Mouse (Mus musculus) kidney, embryonic 14.5 days (tissue): ENCODE data around the gene Papss1. TPM values are rescaled to one million over a fixed set of nuclear protein-coding genes. Genes with fewer than 3 reads are reported as not detected.

Source experiments
- ATAC-seq: fragments of 200-750 bp; cut with Nextera tagmentation; 2 replicates; pipeline ENCODE4 v1.8.0; 2017; ENCODE audit warnings: moderate number of reproducible peaks, mild to moderate bottlenecking, moderate TSS enrichment, moderate library complexity; ENCODE audit not compliant: low FRiP score, low TSS enrichment
- H3K27ac ChIP-seq: fragments of 300-500 bp; sonication (generic); 2 replicates; pipeline ENCODE4 v1.5.1; 2014; ENCODE audit warnings: low read depth, mild to moderate bottlenecking, low read length, moderate library complexity, mixed read lengths
- H3K27me3 ChIP-seq: fragments of 300-500 bp; sonication (generic); 2 replicates; pipeline ENCODE4 v1.6.1; 2014; ENCODE audit warnings: mild to moderate bottlenecking, low read length; ENCODE audit not compliant: control insufficient read depth, insufficient read depth
- H3K36me3 ChIP-seq: fragments of 300-500 bp; sonication (generic); 2 replicates; pipeline ENCODE4 v1.6.1; 2014; ENCODE audit warnings: low read length, mixed read lengths; ENCODE audit not compliant: control insufficient read depth, insufficient read depth
- H3K4me1 ChIP-seq: fragments of 300-500 bp; sonication (generic); 2 replicates; pipeline ENCODE4 v1.6.1; 2014; ENCODE audit warnings: low read length, mixed read lengths; ENCODE audit not compliant: control insufficient read depth, insufficient read depth
- H3K4me2 ChIP-seq: fragments of 300-500 bp; sonication (generic); replicated peaks from 2 replicates; pipeline ENCODE4 v1.6.1; 2014; ENCODE audit warnings: low read depth, mild to moderate bottlenecking, low read length
- H3K4me3 ChIP-seq: fragments of 300-500 bp; sonication (generic); 2 replicates; pipeline ENCODE4 v1.5.1; 2014; ENCODE audit warnings: mild to moderate bottlenecking, low read length
- H3K9ac ChIP-seq: fragments of 300-500 bp; sonication (generic); 2 replicates; pipeline ENCODE4 v1.6.1; 2014; ENCODE audit warnings: low read depth, mild to moderate bottlenecking, low read length, moderate library complexity
- H3K9me3 ChIP-seq: fragments of 300-500 bp; sonication (generic); 2 replicates; pipeline ENCODE4 v1.6.1; 2016; ENCODE audit warnings: low read length; ENCODE audit not compliant: control insufficient read depth
- WGBS: fragments of 180-500 bp; shearing (Covaris S2); extraction: QIAGEN DNeasy Blood & Tissue Kit; methylation state at CpG from one replicate; pipeline ENCODE4 v1.1.7; 2014; 5-methylcytosine and 5-hydroxymethylcytosine counted together
- polyA plus RNA-seq: library from polyadenylated mRNA; unstranded; fragments of >200 nt; fragmentation: Nextera tagmentation; extraction: Ambion mirVana; gene quantifications from 2 replicates; pipeline ENCODE4 v1.2.1, GENCODE M21; 2014

Gene Papss1
- polyA plus RNA-seq, 1 experiment from 2014 or later = 96.0 TPM

- WGBS = 77% methylated on average over 5 of the region's 5 CpGs
- no peak overlapping the region for H3K4me3 ChIP-seq
- H3K27ac ChIP-seq = no peak overlapping the region
- H3K9me3 ChIP-seq = no peaks in the 10 kb centered on the region
- ATAC-seq = no peak
- H3K9ac ChIP-seq = no peak overlapping the region
- no peaks in the 10 kb centered on the region for H3K36me3 ChIP-seq
- no peaks in the 10 kb centered on the region for H3K4me1 ChIP-seq
- no peak overlapping the region for H3K4me2 ChIP-seq
- no peaks in the 10 kb centered on the region for H3K27me3 ChIP-seq
Observed at GRCm38 (mm10) chr3:131662589-131663148, 98.1 kb downstream of the Papss1 start.

GRCm38 (mm10) chr3:131669910-131670309, 105.3 kb downstream of the Papss1 start:
- H3K27ac ChIP-seq = no peak overlapping the region
- no peak overlapping the region for H3K4me2 ChIP-seq
- no peak overlapping the region for H3K4me3 ChIP-seq
- 84% methylated on average over 1 of the region's 1 CpGs for WGBS
- H3K9ac ChIP-seq = no peak overlapping the region
- no peaks in the 10 kb centered on the region for H3K27me3 ChIP-seq
- no peaks in the 10 kb centered on the region for H3K4me1 ChIP-seq
- no peaks in the 10 kb centered on the region for H3K36me3 ChIP-seq
- ATAC-seq = no peak
- no peaks in the 10 kb centered on the region for H3K9me3 ChIP-seq

- H3K9ac ChIP-seq = no peak overlapping the region
- H3K4me3 ChIP-seq = no peak overlapping the region
- no peak overlapping the region for H3K4me2 ChIP-seq
- H3K27me3 ChIP-seq = no peaks in the 10 kb centered on the region
- WGBS = 88% methylated on average over 12 of the region's 12 CpGs
- no peak overlapping the region for H3K27ac ChIP-seq
- H3K9me3 ChIP-seq = no peaks in the 10 kb centered on the region
- ATAC-seq = no peak
- no peaks in the 10 kb centered on the region for H3K4me1 ChIP-seq
- H3K36me3 ChIP-seq = no peaks in the 10 kb centered on the region
Observed at GRCm38 (mm10) chr3:131686106-131686505, 121.5 kb downstream of the Papss1 start.

- Histone ChIP-seq H3K9ac (no peak overlapping the region), H3K27ac (no peak overlapping the region), H3K9me3 (no peaks in the 10 kb centered on the region), H3K4me3 (no peak overlapping the region), H3K27me3 (no peaks in the 10 kb centered on the region), H3K4me1 (no peaks in the 10 kb centered on the region), H3K4me2 (no peak overlapping the region), H3K36me3 (no peaks in the 10 kb centered on the region)
- ATAC-seq = no peak
- WGBS = 93% methylated on average over 11 of the region's 11 CpGs
Observed at GRCm38 (mm10) chr3:131689949-131690348, 125.4 kb downstream of the Papss1 start.

GRCm38 (mm10) chr3:131690543-131690942, 126.0 kb downstream of the Papss1 start:
- 88% methylated on average over 7 of the region's 7 CpGs for WGBS
- Histone ChIP-seq H3K9ac (no peak overlapping the region), H3K27me3 (no peaks in the 10 kb centered on the region), H3K36me3 (no peaks in the 10 kb centered on the region), H3K27ac (no peak overlapping the region), H3K4me2 (no peak overlapping the region), H3K9me3 (no peaks in the 10 kb centered on the region), H3K4me1 (no peaks in the 10 kb centered on the region), H3K4me3 (no peak overlapping the region)
- no peak for ATAC-seq

GRCm38 (mm10) chr3:131691202-131691601, 126.6 kb downstream of the Papss1 start:
- no peak overlapping the region for H3K27ac ChIP-seq
- no peak overlapping the region for H3K4me3 ChIP-seq
- WGBS = 80% methylated on average over 3 of the region's 3 CpGs
- no peaks in the 10 kb centered on the region for H3K27me3 ChIP-seq
- ATAC-seq = no peak
- no peaks in the 10 kb centered on the region for H3K9me3 ChIP-seq
- H3K9ac ChIP-seq = no peak overlapping the region
- H3K36me3 ChIP-seq = no peaks in the 10 kb centered on the region
- no peak overlapping the region for H3K4me2 ChIP-seq
- no peaks in the 10 kb centered on the region for H3K4me1 ChIP-seq

Other genes with a start within 250 kb of the Papss1 start
- 8.9 and 12.5 TPM in 2 replicates for gene Sgms2, start 73.4 kb upstream of the Papss1 start, polyA plus RNA-seq